Mouse (Mus musculus) heart, postnatal 10 days (tissue): Measurements from ENCODE around the gene Ly6g6f. TPM values are rescaled to one million over a fixed set of nuclear protein-coding genes. Genes with fewer than 3 reads are reported as not detected.

ENCODE experiments used
- DNase-seq, 2 experiments: peaks; one replicate each; pipeline ENCODE4 v3.0.0; 2021
- intact Hi-C: fragments of 180-260 bp; cut with DNase I; formaldehyde crosslinking; loops from one replicate; pipeline ENCODE4 v1.15.1; 2025
- total RNA-seq, 2 experiments: library from RNA; stranded (reverse); gene quantifications; 2 replicates each; pipeline ENCODE4 v1.2.3; 2021

The Ly6g6f gene
- total RNA-seq, 2 experiments from 2014 or later: not detected

DNA sequence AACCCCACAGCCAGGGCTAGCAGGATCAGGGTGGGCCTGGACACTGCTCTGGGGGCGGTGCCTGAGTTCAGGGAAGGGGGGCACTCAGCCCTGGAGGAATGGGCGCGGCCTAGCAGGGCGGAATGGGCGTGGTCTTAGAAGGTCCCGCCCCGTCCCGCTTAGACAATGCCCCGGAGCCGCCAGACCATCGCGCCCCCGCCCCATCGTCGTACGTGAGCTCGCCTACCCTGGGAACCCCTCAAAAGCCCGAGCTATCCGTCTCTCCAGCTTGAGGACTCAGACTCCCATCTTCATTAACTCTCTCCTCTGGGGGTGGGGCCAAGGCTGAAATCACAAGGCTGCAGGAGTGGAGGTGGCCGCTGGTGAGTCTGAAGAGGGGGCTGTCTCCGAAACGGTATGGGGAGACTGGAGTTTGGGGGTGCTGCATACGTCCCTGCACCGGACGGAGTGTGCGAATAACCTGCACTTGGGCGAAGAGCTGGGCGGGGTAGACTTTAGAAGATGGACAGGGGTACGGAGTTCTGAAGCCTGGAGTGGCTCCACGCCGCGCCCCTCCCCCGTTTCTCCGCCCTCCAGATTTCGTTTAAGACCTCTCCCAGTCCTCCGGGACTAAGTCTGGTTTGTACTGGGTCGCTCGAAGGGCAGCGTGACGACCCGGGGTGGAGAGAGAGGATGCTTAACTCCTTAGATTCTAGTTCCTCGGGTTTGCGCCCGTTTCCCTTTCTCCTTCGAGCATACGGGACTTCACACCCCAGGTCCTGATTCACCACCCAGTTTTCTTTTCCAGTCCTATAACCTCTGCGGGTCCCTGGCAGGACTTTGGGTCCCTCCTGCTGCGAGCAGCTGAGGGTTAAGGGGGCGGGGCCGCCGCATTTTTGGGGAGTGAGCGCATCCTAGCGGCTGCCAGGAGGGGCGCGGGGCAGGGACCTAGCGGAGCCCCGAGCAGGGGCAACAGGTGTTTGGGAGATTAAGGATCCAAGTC, 26.2 kb downstream of the Ly6g6f start, which contains the start of gene Ddah2:
Ddah2 (plus strand) TSS at position 125 of the 982 bp plus-strand sequence.
- intact Hi-C loops: loop anchor here (1.0 to 2.0 kb wide), 2 partner anchors 30 to 38 kb away; partner anchors contain the start of gene Abhd16a
- peak; percentile 95 for DNase-seq

DNA sequence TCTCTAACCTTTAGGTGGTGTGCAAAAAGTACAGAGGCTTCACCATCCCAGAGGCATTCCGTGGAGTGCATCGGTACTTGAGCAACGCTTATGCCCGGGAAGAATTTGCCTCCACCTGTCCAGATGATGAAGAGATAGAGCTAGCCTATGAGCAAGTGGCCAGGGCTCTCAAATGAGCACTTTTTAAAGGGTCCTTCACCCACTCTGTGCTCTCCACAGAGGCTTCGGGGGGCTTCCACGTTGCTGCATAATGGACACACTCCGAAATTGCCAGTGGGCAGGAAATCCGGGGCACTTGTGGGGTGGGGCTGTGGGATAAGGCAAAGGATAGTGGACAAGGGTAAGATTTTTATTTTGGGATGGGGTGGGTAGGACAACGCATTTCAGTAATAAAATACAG, 27.1 kb downstream of the Ly6g6f start:
- intact Hi-C loops: loop anchor here (2.0 kb wide), 1 partner anchor 30 kb away; the partner anchor contains the start of gene Abhd16a
- DNase-seq: no peak

DNA sequence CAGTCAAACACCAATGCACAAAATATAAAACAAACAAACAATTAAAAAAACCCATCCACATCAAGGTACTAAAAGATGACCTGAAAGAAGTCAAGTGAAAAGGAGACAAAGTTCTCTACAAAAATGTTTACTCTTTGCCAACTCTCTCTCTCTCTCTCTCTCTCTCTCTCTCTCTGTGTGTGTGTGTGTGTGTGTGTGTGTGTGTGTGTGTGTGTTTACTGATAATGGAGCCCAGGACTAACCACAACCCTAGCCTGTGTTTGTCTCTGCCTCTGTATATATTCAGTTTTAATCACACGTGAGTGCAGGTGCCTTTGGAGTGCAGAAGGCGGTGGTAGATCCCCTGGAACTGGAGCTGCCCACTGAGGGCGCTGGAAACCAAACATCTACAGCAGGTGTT, 28.3 kb downstream of the Ly6g6f start:
- DNase-seq: no peak
- intact Hi-C loops: no loop called here

DNA sequence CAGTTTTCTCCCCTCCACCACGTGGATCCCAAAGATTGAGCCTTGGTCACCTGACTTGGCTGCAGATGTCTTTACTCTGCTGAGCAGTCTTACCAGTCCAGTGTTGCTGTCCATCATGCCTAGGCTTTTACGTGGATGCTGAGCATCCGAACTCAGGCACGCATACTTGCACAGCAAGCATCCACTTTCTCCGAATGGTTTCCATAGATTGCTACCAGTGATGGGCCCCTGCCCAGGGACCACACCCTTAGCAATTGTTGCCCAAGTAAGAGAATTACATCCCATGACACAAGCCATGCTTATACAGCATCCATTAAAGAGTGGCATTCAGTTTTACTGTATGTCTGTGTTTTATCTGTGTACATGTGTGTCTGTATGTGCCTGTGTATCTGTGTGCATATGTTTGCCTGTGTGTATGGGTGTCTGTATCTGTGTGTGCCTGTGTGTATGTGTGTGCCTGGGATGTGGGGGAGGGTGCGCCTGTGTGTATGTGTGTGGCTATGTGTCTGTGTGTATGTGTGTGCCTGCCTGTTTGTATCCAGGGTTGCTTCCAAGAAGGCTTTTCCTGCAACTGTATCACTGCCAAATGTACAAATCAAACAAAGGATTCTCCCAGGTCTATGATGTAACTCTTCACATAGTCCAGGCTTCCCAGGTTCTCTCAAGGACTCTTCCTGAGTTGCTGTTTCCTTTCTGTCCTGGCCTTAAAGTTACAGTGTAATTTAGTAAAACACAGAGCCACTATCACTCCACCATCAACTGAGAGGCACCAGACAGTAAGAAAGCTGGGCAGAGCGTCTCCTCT, 29.5 kb downstream of the Ly6g6f start:
- DNase-seq: no peak
- intact Hi-C loops: no loop called here

DNA sequence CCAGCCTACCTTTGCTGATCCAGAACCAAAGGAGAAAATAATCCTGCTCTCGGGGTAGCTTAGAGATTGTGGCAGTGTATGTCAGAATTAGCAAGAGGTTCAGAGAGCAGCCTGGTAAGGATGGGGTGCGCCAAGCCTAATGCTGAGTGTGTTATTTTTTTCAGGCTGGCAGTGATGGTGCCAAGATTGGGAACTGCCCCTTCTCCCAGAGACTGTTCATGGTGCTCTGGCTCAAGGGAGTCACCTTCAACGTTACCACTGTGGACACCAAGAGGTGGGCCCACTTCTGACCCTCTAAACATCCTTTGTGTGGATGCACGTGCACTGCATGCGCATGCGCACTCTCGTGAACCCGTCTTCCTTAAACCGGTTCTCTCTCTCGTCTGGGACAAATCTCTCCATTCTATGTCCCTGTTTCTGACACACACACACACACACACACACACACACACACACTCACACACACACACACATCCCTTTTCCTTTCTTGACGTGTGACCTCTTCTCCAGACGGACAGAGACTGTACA, 33.1 kb downstream of the Ly6g6f start:
- no peak for DNase-seq
- intact Hi-C loops: no loop called here

DNA sequence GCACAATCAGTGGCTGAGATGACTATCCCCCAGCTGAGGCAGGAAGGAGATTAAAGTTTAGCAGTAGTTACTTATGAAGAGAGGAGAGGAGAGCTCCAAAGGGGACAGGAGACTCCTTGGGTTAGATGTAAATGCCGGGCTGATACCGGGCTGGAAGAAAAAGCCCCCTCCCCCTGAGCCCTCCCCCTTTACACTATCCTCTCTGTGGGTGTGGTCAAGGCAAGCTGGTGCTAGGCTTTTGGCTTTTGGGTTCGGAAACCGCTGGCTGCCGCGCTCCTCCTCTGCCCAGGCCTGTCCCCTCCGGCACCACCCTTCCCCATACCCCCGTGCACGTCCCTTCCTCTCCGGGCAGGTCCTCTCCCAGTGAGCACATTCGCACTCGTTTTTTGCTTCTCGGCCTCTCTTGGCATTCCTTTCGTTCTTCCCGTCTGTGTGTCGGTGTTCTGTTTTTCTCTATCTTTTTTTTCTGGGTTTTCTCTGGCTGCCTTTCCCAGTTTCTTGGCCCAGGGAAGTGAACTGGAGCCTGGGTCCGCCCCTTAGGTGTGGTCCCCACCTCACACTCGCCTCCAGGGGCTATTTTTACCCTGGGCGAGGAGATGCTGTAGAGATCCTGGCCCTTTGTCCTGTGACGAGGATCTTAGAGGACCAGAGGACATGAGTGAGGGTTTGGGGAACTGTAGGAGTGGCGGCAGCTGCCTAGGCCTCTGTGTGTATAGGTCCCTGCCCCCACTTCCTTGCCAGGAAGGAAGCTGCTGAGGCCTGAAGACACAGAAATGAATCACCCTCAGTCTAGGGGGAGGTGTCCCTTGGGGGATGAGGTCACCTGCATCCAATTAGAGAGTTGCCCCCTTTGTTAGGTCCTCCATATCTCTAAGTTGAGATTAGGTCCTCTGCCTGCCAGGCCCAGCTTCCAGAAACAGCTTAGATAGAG, 34.0 kb downstream of the Ly6g6f start:
- DNase-seq: peak; percentile 90 to 91
- intact Hi-C loops: no loop called here

DNA sequence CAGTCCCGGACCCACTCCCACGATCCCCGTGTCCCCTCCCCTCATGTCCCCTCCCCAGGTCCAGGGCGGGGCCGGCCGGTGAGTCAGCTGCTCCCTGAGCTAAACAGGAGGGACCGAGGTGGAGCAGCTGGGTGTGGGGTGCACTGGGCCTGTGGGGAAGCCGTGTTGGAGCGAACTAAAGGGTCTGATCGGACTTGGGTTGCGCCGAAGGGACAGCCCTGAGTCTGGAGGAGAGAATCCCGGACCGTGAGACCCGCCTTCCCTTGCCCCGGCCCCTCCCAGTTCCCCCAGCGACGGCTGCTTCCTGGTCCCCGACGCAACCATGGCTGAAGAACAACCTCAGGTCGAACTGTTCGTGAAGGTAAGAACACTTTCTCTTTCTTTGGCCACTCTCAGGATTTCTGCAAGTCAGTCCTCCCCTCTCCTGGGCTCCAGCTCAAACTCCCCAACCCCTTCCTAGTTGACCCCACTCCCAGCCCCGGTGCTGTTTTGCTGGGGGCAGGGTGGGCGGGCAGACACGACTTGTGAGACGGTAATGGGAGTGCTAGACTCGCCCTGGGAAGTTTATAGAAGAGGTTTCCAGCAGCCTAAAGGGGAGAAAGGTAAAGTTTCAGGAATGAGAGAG, 35.2 kb downstream of the Ly6g6f start:
- peak; percentile 87 for DNase-seq
- intact Hi-C loops: no loop called here

DNA sequence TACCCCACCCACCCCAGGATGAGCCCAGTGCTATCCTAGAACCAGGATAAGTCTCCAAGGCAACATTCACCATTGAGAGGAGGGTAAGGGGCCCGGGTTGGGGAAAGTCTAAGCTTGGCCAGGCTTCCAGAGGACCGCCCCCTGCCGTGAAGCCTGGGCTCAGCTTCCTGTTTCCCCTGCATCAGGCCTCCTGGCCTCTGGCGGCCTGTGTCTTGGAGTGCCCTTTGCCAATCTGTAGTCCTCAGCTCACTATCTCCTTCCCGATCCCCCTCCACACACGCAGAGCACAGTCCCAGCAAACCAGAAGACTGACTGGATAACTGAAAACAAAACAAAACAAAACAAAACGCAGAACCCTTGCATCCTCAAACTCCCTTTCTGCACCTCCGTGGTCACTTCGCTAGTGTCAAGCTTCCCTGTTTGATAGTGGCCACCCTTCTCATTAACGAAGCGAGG, 35.8 kb downstream of the Ly6g6f start, which contains the start of gene Clic1:
Clic1 (plus strand) TSS at position 406 of the 456 bp plus-strand sequence.
- intact Hi-C loops: no loop called here

DNA sequence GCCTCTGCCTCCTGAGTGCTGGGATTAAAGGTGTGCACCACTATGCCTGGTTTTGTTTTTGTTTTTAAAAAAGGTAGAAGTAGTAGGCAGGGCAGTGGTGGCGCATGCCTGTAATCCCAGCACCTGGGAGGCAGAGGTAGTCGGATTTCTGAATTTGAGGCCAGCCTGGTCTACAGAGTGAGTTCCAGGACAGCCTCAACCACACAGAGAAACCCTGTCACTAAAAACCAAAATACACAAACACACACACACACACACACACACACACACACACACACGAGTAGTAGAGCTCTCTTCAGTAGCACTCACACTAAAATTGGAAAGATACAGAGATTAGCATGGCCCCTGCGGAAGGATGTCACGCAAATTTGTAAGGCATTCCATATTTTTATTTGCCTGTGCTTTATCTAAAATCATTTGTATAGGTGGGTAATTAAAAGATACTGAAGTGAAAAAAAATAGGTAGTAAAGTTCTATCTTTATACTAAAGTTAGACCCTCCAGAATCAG, 36.4 kb downstream of the Ly6g6f start:
- intact Hi-C loops: no loop called here
- DNase-seq: no peak

More for the DNA sequence above, 35.8 kb downstream of the Ly6g6f start, which contains the start of gene Clic1:
- peak; percentile 70 to 71 for DNase-seq

DNA sequence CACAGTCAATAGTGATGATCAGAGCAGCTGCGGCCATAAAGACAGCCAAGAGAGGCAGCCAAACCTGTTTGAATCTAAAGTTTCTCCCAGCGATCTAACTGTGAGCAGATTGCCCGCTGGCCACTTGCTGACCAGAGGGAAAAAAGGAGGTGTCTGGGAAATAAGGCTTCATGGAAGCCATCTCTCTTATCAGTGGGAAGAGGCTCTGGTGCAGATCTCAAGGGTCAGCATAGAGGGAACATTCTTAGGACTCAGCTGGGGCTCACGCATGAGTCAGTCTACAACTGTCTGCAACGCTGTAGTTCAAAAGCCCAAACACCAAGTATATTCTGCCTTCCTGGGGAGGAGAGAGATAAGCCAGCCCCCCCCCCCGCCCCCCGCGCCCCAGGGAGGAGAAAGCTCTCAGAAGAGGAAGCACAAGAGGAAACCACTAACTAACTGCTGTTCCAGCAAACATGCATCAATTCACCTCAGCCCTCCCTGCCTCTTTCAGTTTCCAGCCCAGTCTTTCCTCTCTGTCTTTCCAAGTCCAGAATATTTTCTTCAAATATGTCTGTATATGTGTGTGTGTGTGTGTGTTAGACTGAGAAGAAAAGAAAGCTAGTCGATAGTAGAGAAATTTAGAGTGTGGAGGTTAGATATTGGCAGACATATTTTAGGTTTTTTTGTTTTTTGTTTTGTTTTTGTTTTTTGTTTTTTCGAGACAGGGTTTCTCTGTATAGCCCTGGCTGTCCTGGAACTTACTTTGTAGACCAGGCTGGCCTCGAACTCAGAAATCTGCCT, 37.1 kb downstream of the Ly6g6f start:
- intact Hi-C loops: no loop called here

DNA sequence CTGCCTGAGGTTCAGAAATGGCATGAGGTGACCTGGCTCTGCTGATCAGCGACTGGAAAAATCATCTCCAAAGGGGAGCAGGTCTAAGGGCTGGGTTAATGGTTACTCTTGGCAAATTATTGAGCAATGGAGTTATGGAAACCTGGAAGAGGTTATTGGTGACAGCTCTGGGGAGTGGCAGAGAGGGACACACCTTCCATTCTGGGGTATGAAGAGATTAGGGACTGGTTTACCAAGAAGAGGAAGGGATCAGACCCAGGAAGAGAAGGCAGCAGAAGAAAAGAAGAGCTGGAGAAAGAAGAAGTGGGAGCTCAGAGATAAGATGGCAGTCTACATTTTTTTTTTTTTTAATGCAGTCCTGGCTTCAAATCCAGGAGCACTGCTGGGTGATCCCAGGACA, 37.7 kb downstream of the Ly6g6f start:
- DNase-seq: no peak
- intact Hi-C loops: no loop called here

More for the DNA sequence above, 37.1 kb downstream of the Ly6g6f start:
- DNase-seq: peak; percentile 64 to 68

DNA sequence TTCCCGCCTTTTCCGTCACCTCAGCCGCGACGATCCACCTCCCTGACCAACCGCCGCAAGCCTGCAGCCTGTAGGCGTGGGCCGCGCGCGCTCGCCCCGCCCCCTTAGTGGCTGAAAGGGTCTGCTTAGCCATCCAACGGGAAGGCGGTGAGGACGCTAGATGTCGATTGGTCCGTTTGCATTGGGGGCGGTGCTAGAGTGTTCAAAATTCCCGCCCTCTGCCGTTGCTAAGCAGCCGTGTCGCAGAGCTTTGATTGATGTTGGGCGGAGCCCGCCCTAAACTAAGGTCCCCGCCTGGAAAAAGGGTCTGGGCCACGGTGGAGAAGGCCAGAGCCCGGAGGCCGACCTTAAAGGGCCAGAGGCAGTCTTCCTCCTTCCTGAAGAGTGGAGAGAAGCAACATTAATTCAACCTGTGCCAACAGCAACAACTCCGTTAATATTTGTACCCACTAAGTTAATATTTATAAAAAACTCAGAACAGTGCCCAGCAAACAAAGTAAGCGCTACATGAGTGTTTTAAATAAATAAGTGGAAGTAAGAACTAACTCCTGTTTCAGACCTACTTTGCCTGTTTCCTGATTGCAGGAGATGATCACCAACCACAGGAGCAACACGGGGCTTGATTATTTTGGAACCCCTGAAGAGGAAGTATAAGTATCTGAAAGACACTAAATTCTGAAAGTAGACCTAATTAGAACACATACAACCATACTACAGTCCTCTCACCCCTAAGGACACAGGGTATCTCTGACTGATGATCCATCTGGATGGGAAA, 38.5 kb downstream of the Ly6g6f start, which contains the start of gene Msh5:
Msh5 (minus strand) TSS at position 65 of the 775 bp plus-strand sequence.
- intact Hi-C loops: no loop called here

DNA sequence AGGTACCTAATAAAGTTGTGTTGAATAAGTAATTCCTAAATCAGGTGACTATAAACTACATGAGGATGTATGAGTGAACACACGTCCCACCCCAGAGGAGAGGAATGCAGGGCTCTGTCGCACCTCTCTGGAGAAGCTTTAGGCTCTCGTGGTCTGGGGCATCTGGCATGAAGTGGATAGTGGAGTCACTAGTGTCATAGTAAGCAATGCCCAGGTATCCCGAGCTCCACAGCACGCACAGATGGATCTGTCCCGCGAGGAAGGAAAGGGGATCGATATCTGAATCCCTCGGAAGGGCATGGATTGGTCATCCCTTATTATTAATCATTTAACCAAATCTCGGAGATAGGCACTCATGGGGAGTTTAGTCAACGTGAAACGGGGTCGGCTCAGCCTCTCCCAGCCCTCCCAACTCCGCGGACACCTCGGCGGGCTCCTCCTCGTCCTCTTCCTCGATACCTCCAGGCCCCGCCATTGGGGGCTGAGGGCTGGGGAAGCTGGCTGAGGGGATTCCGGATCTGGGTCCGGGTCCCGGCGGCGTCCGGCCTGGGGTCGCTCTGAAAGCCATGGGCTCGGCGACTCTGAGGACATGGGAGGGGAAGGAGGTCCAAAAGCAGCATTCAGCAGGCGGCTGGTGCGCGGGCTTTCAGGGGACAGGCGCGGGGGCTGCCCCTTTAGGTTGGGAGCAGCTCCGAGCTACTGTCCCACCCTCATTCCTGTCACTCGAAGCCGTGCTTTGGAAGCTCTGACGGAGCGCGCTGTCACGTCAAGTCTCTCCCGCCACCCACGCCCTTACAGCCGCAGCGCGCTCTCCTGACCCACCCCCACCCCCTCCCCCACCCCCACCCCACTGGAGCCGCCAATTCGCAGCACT, 39.4 kb downstream of the Ly6g6f start:
- no peak for DNase-seq
- intact Hi-C loops: loop anchor here (2.0 kb wide), 1 partner anchor 17 kb away; the partner anchor contains the start of gene Sapcd1

More for the DNA sequence above, 38.5 kb downstream of the Ly6g6f start, which contains the start of gene Msh5:
- DNase-seq: peak; percentile 99

DNA sequence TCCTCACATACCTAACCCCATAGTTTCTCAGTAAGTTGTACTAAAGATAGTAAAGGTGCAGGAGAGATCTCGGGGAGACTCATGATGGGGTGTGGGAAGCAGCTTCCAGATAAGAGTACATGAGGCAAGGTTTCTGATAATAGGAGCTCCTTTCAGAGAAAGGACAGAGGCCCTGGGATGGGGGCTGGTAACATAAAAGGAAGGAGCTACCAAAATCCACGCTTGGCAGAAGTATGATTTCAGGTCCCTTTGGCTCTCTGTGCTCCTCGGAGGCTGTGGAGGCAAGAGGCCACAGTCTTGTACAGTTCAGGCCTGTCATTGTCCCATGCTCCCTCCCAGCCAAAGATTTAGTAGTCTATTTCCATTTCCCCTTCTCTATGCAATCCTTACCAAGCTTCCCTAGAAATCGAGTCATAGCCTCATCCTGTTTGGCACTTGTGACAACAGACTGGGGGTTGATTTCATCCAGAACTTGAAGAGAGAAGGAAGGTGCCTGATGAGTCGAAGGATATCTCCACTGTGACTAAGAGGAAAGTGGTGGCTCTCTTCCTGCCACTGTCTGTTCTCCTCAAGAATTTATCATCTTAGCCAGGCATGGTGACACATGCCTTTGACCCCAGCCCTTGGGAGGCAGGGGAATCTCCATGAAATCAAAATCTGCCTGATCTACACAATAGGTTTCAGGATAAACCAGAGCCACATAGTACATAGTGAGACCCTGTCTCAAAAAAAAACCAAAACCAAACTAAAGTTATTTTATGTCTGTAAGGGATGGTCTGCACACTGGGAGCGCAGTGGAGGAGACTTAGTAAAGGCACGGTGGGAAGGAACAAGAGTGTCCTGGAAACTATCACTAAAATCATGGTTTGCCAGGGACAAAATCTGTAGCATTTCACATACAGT, 40.3 kb downstream of the Ly6g6f start:
- intact Hi-C loops: loop anchor here (2.0 kb wide), 1 partner anchor 16 kb away; the partner anchor contains the start of gene Sapcd1
- DNase-seq: no peak

DNA sequence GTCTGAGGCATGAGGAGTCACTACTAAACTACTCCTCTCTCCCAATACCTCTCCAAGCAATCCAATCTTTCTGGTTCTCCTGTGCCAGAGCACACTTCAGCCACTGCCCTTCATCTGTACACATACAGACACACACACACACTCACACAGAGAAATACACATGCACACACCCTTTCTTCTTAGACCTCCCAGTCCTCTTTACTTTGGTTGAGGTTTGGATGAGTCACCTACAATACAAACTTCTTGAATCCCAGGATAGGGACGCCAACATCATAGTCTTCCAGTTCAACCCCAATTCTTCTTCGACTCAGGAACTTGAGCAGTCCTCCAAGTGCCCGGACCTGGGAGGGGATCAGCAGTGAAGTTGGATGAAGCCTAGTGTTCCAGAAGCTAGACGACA, 41.6 kb downstream of the Ly6g6f start:
- DNase-seq: peak in 1 of 2 experiments; percentile 1
- intact Hi-C loops: loop anchor here (2.0 kb wide), 1 partner anchor 15 kb away; the partner anchor contains the start of gene Sapcd1
